Mouse (Mus musculus) testis, adult 2 months (tissue): ENCODE results near the gene Nf1.

ENCODE experiments used
- CTCF ChIP-seq: fragments of 200-500 bp; IDR thresholded peaks from 2 replicates; pipeline ENCODE4 v1.5.1; 2012; ENCODE audit warnings: low read depth, mild to moderate bottlenecking, inconsistent platforms, low read length, moderate library complexity; ENCODE audit not compliant: control insufficient read depth, insufficient read depth, insufficient replicate concordance
- POLR2A ChIP-seq: fragments of 200-500 bp; IDR thresholded peaks from 2 replicates; pipeline ENCODE4 v1.6.1; 2012; ENCODE audit warnings: low read depth, mild to moderate bottlenecking, inconsistent platforms, low read length, moderate library complexity; ENCODE audit not compliant: control insufficient read depth

GRCm38 (mm10) chr11:79533950-79534690, 194.6 kb downstream of the Nf1 start:
- TF ChIP-seq POLR2A (no peak), CTCF (no peak)
